Mouse (Mus musculus) macrophage (primary cell): ENCODE results near the gene Zkscan5. TPM values are rescaled to one million over a fixed set of nuclear protein-coding genes. Genes with fewer than 3 reads are reported as not detected.
"Not testable (repeated sequence)": the region's sequence is repeated elsewhere in the genome, so short reads cannot be mapped to it uniquely, and the experiment has no call there.

ENCODE experiments used
- H3K27ac ChIP-seq: fragments of 350-480 bp; formaldehyde crosslinking; 2 replicates; pipeline ENCODE4 v1.9.0; 2021
- H3K36me3 ChIP-seq: fragments of 350-480 bp; formaldehyde crosslinking; 2 replicates; pipeline ENCODE4 v1.9.0; 2021; ENCODE audit errors: inconsistent target
- H3K4me3 ChIP-seq: fragments of 350-480 bp; formaldehyde crosslinking; 2 replicates; pipeline ENCODE4 v1.9.0; 2021; ENCODE audit errors: inconsistent target
- H3K79me2 ChIP-seq: fragments of 350-480 bp; formaldehyde crosslinking; 2 replicates; pipeline ENCODE4 v1.9.0; 2021; ENCODE audit errors: inconsistent target
- WGBS: methylation state at CpG from one replicate; pipeline ENCODE4 v1.1.7; 2026; ENCODE audit warnings: inconsistent platforms; ENCODE audit not compliant: missing documents; 5-methylcytosine and 5-hydroxymethylcytosine counted together
- polyA plus RNA-seq: library from polyadenylated mRNA; stranded (reverse); fragments of 250-400 nt; gene quantifications from 3 replicates; pipeline ENCODE4 v1.2.4, GENCODE M21; 2018; ENCODE audit warnings: inconsistent platforms

The Zkscan5 gene
- polyA plus RNA-seq, 1 experiment from 2014 or later, result 4.0 TPM

- Histone ChIP-seq H3K27ac (peak within 1 kb of the TSS; percentile 77), H3K79me2 (peaks cover 31% of the 10 kb centered on the region), H3K36me3 (peaks cover 3% of the 10 kb centered on the region), H3K4me3 (peak within 1 kb of the TSS; percentile 97)
- WGBS, result under 1% methylated on average over 37 of the region's 37 CpGs
These were observed 2.9 kb upstream of the Zkscan5 start, which contains the start of gene Zkscan14 for GRCm38 (mm10) chr5:145201321-145201991. Gene Zkscan14, minus strand, starts transcription at chr5:145201868.

GRCm38 (mm10) chr5:145202446-145202845 lies 1.9 kb upstream of the Zkscan5 start:
- Histone ChIP-seq H3K79me2 (peaks cover 39% of the 10 kb centered on the region), H3K4me3 (no peak overlapping the region), H3K27ac (no peak overlapping the region), H3K36me3 (no peaks in the 10 kb centered on the region)
- WGBS, result 38% methylated on average over 3 of the region's 3 CpGs

DNA sequence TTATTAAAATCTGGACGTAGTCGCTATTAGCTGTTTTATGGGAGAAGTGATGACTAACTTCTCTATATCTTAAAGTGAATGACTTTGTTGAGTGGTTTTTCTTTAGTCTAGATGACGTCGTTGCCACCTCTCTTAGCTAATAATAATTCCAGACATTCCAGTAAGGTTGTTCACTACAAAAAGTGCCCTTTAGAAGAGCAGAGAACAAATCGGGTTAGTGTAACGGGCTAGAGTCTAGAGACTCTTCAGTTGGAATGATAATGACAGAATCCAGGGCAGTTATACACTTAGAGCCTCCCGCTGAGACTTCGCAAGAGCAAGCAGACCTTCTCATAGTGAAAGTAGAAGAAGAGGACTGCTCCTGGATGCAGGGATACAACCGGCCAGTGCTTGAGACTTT lies 679 bp downstream of the Zkscan5 start:
- H3K27ac ChIP-seq, result peak overlapping the region; percentile 54
- peak overlapping the region; percentile 71 for H3K4me3 ChIP-seq
- peaks cover 25% of the 10 kb centered on the region for H3K79me2 ChIP-seq
- no peaks in the 10 kb centered on the region for H3K36me3 ChIP-seq
- WGBS, result 20% methylated on average over 9 of the region's 9 CpGs

DNA sequence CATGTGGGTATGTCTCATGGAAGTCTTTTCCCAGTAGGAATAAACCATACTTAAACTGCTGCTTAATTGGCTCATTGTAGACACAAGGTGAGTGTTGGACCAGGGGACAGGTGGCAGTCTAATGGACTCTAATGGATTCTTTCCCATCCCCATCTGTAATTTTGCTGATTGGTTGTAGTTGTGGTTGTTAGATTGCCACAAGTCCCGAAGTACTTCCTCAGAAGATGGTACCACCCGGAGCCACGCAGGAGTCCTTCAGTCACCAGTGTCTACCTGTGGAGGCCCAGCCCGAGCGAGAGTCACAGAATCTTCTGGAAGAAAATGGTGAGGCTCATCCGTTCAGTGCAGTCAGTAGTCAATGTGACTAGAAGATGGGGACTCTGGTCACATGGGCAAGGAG lies 3.0 kb downstream of the Zkscan5 start:
- Histone ChIP-seq H3K36me3 (peaks cover 11% of the 10 kb centered on the region; the same call in 1 of the 2 replicates), H3K4me3 (no peak overlapping the region), H3K79me2 (peaks cover 10% of the 10 kb centered on the region; the same call in 1 of the 2 replicates), H3K27ac (no peak overlapping the region)
- 93% methylated on average over 6 of the region's 6 CpGs for WGBS

DNA sequence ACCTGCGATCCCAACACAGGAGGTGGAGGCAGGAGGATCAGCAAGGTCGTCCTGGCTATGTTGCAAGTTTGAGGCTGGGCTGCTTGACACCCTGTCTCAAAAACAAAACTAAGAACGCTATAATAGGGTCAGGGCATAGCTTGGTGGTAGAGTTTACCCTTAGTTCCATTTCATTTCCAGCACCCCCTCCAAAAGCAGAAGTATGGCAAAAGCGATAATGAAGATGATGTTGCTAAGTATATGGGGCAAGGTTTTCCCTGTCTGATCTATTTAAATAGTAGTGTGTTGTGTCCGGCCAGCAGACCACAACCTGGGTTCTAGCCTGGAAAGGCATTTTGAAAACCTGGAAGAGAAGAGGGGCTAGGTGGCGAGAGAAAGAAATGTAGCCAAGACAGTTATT lies 3.6 kb downstream of the Zkscan5 start:
- Histone ChIP-seq H3K27ac (no peak overlapping the region), H3K4me3 (no peak overlapping the region), H3K79me2 (peaks cover 10% of the 10 kb centered on the region; the same call in 1 of the 2 replicates), H3K36me3 (peaks cover 15% of the 10 kb centered on the region; the same call in 1 of the 2 replicates)
- 89% methylated on average over 5 of the region's 6 CpGs for WGBS

GRCm38 (mm10) chr5:145208391-145208790 lies 4.0 kb downstream of the Zkscan5 start:
- not testable (repeated sequence) for H3K27ac ChIP-seq
- peaks cover 19% of the 10 kb centered on the region; the same call in 1 of the 2 replicates for H3K36me3 ChIP-seq
- WGBS, result 83% methylated on average over 10 of the region's 11 CpGs

GRCm38 (mm10) chr5:145211340-145211739 lies 7.0 kb downstream of the Zkscan5 start:
- WGBS, result 96% methylated on average over 4 of the region's 4 CpGs
- H3K4me3 ChIP-seq, result no peak overlapping the region
- H3K36me3 ChIP-seq, result peaks cover 19% of the 10 kb centered on the region; the same call in 1 of the 2 replicates
- H3K27ac ChIP-seq, result no peak overlapping the region
- H3K79me2 ChIP-seq, result peaks cover 9% of the 10 kb centered on the region; the same call in 1 of the 2 replicates

More at GRCm38 (mm10) chr5:145208391-145208790, 4.0 kb downstream of the Zkscan5 start:
- not testable (repeated sequence) for H3K4me3 ChIP-seq
- H3K79me2 ChIP-seq, result peaks cover 10% of the 10 kb centered on the region; the same call in 1 of the 2 replicates

- Histone ChIP-seq H3K27ac (no peak overlapping the region), H3K79me2 (peaks cover under 1% of the 10 kb centered on the region; the same call in 1 of the 2 replicates), H3K4me3 (no peak overlapping the region), H3K36me3 (peaks cover 19% of the 10 kb centered on the region; the same call in 1 of the 2 replicates)
- WGBS, result 91% methylated on average over 4 of the region's 4 CpGs
These were observed 7.9 kb downstream of the Zkscan5 start for GRCm38 (mm10) chr5:145212216-145212615.

DNA sequence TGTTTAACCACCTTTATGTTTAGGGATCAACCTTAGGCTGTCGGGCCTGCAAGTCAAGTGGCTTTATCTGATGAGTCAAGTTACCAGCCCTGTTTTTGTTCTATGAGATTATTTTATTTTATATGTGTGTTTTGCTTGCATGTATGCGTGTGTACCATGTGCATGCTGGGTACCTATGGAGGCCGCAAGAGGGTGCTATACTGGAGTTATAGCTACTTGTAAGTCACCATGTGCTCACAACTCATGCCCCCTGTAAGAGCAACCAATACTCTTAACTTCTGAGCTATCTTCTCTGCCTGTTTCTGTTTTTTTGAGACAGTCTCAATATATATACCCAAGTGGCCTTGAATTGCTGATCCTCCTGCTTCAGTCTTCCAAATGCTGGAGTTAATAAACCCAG lies 9.1 kb downstream of the Zkscan5 start:
- Histone ChIP-seq H3K4me3 (no peak overlapping the region), H3K27ac (no peak overlapping the region), H3K79me2 (no peaks in the 10 kb centered on the region), H3K36me3 (peaks cover 26% of the 10 kb centered on the region; the same call in 1 of the 2 replicates)
- WGBS, result 86% methylated on average over 3 of the region's 3 CpGs

DNA sequence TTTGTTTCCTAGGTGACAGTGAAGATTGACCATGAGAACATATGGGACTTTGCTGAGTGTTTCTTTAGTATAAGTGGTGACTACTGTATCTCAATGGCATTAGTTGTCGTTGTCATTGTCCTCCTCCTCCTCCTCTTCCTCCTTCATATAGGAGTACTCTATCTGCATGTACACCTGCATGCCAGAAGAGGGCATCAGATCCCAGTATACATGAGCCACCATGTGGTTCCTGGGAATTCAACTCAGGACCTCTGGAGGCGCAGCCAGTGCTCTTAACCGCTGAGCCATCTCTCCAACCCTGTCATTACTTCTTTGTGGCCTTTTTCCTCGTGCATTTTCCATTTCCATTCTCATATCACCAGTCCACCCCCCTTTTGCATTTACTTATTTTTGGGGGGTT lies 10.3 kb downstream of the Zkscan5 start:
- no peaks in the 10 kb centered on the region for H3K79me2 ChIP-seq
- no peak overlapping the region for H3K4me3 ChIP-seq
- peaks cover 38% of the 10 kb centered on the region; the same call in 1 of the 2 replicates for H3K36me3 ChIP-seq
- WGBS, result 93% methylated on average over 4 of the region's 4 CpGs
- H3K27ac ChIP-seq, result no peak overlapping the region

- Histone ChIP-seq H3K36me3 (peaks cover 45% of the 10 kb centered on the region), H3K79me2 (no peaks in the 10 kb centered on the region), H3K4me3 (no peak overlapping the region), H3K27ac (no peak overlapping the region)
- WGBS, result 89% methylated on average over 6 of the region's 6 CpGs
These were observed 13.4 kb downstream of the Zkscan5 start for GRCm38 (mm10) chr5:145217746-145218145.

GRCm38 (mm10) chr5:145218206-145218605 lies 13.8 kb downstream of the Zkscan5 start:
- Histone ChIP-seq H3K79me2 (no peaks in the 10 kb centered on the region), H3K27ac (no peak overlapping the region), H3K36me3 (peaks cover 41% of the 10 kb centered on the region), H3K4me3 (no peak overlapping the region)
- 94% methylated on average over 16 of the region's 21 CpGs for WGBS

DNA sequence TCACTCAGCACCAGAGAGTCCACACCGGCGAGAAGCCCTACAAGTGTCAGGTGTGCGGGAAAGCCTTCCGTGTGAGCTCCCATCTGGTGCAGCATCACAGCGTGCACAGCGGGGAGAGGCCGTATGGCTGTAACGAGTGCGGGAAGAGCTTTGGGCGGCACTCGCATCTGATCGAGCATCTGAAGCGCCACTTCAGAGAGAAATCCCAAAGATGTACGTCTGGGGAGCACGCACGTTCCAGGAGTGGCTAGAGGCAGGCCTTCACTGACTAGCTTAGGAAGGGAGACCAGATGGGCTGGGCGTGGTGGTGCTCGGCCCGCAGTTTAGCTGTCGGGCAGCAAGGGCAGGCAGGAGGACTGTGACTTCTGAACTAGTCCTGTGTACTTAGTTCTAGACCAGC lies 14.3 kb downstream of the Zkscan5 start:
- Histone ChIP-seq H3K27ac (no peak overlapping the region), H3K36me3 (peaks cover 39% of the 10 kb centered on the region)
- 97% methylated on average over 17 of the region's 20 CpGs for WGBS

DNA sequence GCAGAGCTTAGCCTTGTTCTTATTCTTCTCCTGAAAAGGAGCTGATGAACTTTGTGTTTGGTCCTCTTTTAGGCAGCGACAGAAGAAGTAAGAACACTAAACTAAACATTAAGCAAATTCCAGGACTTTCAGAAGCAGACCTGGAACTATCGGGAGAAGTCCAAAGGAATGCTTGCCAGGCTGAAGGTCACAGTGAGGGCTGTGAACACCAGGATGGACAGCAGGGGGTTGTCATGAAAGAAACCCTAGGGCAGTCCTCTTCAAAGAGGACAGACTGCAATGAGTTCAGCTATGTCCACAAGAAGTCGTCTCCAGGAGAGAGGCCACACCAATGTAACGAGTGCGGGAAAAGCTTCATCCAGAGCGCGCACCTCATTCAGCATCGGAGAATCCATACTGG lies 15.6 kb downstream of the Zkscan5 start:
- no peaks in the 10 kb centered on the region for H3K79me2 ChIP-seq
- no peak overlapping the region for H3K4me3 ChIP-seq
- no peak overlapping the region for H3K27ac ChIP-seq
- 99% methylated on average over 8 of the region's 8 CpGs for WGBS
- H3K36me3 ChIP-seq, result peaks cover 39% of the 10 kb centered on the region

More for the DNA sequence above, 14.3 kb downstream of the Zkscan5 start:
- H3K79me2 ChIP-seq, result no peaks in the 10 kb centered on the region
- H3K4me3 ChIP-seq, result no peak overlapping the region

- no peak overlapping the region for H3K4me3 ChIP-seq
- H3K27ac ChIP-seq, result no peak overlapping the region
- H3K79me2 ChIP-seq, result no peaks in the 10 kb centered on the region
- WGBS, result 95% methylated on average over 5 of the region's 5 CpGs
- H3K36me3 ChIP-seq, result peaks cover 39% of the 10 kb centered on the region
These were observed 18.5 kb downstream of the Zkscan5 start for GRCm38 (mm10) chr5:145222840-145223239.
